Mouse (Mus musculus) neutrophil, adult 5-6 weeks (primary cell): ENCODE measurements at regions not wholly inside any gene's neighbourhood (a gene's known extent, or its start where the extent isn't known, plus 50 kb on each side); places are given as distances from the start of the nearest gene placed in this dataset.

Source experiments
- ATAC-seq: fragments of 151-379, 151-347 bp; 2 replicates; pipeline ENCODE4 v1.8.0; 2017; ENCODE audit warnings: mild to moderate bottlenecking, moderate TSS enrichment; ENCODE audit not compliant: insufficient number of reproducible peaks, poor library complexity, low FRiP score, severe bottlenecking; ENCODE audit errors: extremely low read depth

DNA sequence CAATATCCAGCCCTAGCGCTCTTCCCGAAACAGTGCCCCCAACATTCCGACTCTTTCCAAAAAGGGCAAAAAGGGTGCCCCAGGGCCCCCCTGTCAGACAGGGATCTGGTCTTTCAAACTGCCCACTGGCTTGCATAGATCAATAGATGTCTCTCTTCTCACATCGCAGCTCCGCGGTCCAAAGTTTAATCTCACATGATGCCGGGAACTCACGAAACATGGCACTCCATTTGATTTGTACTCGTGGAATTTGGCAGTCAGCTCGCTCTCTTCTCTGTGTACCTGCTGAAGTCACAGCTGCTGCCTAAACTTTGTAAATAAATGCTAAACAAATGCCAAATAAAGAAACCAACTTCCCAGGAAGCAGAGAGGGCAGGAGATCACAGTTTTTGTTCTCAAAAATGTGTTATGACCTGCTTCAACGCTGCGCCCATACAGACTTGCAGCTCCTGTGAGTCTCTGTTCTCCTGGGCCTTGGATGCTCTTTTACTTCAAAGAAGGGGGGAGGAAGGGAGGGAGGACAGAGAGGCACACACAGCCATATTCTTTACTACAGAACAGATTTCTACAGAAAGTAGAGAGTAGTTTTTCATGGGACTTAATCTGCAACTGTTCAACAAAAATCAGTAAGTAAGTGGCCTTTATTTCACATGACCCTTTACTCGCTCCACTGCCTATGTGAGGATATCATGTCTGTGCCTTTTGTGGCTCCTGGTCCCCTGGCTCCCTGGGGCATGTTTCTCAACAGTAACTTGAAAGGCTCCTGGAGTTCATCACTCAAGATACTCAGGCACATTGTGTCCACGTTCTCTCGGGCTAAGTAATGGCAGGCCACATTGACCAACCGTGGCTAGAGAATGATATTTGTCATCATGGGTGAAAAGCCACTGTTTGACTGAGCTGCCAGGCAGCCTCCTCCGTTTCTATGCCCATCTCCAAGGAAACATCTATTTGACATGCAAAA, 254.6 kb downstream of the Dhx15 start:
- ATAC-seq = no peak

DNA sequence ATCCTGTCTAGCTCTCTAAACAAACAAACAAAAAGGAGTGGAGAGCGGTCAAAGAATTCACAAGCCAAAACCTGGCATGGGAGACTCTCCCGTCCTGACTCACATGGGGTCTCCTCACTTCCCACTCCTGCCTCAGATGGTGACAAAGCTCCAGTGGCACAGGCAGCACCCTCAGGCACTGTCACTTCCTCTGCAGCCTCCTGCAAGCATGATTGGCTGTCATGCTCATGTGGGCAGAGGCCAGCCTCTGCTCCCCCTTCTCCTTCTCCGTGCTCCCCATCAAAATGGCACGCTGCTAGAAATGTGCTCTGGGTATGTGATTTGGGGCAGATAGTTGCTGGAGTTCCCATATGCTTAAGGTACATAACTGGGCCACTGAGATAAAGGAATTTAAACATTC, 255.4 kb downstream of the Dhx15 start:
- ATAC-seq = no peak

DNA sequence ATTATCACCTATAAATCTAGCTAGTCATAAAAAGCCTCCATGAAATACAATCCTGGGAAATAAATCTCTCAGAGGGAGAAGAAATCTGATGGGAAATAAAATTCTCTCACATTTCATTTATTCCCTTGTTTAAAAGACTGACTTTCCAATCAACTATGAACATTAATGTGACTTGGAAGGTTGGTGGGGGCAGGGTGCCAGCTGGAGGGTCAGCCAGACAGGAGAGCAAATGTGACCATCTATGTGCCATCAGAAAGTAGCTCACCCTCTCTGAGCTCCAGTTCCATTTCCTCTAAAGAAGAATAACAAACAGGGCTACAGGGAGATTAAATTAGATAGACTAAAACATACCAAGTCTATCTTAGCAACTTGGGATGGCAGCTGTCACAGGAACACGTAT, 257.0 kb downstream of the Dhx15 start:
- no peak for ATAC-seq

DNA sequence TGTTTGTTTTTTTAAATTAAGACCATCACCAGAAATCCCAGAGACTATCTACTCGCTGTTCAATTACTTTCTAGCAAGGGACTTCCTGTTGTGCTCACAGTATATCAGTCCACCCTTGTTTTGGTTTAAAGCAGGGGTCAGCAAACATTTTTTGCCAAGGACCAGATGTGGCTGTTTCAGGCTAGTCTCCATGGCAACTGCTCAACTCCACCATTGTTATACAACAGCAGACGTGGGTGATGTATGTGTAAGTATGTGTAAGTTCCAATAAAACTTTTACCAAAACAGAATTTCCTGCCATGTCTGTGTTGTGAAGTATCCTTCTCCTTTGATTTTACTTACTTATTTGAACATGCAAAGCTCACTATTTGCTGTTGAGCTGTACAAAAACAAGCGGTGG, 259.9 kb downstream of the Dhx15 start:
- ATAC-seq = no peak

DNA sequence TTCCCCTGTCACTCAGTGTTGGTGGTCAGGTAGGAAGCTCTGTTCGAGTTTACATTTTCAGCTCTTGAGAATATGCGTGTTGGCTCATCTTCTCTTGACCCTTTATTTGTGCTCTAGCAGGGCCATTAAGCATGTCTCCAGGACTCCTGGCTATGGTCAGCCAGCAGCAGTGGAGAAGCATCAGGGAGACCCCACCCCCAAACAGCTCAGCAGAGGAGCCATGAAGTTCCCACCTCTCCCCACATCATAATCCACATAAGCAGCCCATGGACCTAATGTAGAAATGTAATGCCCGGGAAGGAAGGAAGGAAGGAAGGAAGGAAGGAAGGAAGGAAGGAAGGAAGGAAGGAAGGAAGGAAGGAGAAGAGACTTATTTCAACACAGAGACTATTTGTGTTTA, 261.5 kb downstream of the Dhx15 start:
- ATAC-seq = no peak

DNA sequence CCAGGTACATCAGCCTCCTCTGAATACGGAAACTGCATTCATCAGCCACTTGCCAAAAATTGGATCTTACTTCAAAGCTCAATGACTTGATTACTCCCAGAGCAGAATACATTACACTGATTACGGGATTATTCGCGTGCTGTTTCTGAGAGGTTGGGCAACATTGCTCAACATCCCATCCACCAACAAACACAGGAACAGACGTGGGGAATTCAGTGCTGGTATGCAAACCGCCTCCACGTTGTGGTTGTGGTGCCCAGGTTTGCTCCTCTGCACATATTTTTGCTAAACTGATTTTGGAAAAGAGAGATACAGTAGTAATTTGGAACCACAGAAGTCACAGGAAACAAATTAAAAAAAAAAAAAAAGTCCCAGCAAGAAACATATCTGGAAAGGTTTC, 266.9 kb downstream of the Dhx15 start:
- ATAC-seq = no peak

DNA sequence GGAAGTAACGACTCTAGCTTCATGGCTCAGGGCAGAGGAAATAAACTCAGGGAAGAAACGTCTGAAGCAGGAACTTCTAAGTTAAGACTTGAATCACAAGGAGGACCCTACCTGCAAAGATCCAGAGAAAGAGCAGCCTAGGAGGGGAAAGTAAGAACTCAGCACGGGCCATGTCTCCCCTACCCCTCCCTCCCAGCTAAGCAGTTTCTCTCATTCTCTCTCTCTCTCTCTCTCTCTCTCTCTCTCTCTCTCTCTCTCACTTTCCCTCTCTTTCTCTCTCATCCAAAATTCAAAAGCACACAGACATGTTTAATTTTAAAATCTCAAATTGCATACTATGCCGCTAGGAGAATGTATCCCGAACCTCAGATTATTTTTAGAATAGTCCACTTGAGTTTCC, 267.3 kb downstream of the Dhx15 start:
- no peak for ATAC-seq

DNA sequence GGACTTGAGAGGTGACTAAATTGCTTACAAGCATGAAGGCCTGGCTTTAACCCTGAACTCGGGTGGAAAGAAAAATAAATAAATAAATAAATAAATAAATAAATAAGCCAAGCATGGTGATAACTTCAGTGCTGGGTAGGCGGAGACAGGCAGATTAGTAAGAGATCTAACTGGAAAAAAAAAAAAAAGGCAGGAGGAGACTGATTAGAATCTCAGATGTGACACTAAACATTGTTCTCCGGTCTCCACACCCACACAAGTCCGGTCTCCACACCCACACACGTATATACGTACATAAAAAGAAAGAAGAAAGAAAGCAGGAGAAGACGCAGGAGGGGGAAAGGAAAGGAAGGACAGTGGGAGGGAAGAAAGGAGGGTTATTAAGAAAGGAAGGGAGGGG, 267.8 kb downstream of the Dhx15 start:
- ATAC-seq = no peak

DNA sequence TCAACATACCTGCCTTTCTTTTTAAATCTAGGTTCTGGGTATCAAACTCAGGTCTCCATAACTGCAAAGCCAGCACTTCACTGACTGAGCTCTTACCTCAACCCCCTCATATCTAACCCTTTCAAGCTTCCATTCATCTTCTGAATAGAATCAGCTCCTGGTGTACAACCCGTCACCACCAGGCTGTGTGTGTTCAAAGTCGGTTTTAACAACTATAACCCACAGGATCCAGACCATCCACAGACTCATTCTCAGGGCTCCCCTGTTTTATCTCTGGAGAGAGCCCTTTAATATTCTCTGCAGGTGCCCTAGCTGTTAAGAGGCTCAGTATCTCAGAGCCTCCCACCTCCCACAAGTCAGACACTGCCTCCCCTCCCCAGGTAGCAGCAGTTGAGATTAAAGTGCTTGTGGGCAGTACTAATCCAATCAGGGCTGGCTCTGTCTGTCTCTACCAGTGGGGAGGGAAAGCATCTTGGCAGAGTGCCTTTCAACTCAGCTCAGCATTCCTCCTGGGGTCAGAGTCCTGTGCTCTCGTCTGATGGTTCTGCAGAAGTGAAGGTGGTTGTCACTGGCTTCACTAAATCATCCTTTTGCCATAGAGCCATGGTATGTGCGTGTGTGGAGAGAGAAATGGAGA, 272.4 kb downstream of the Dhx15 start:
- ATAC-seq = no peak

DNA sequence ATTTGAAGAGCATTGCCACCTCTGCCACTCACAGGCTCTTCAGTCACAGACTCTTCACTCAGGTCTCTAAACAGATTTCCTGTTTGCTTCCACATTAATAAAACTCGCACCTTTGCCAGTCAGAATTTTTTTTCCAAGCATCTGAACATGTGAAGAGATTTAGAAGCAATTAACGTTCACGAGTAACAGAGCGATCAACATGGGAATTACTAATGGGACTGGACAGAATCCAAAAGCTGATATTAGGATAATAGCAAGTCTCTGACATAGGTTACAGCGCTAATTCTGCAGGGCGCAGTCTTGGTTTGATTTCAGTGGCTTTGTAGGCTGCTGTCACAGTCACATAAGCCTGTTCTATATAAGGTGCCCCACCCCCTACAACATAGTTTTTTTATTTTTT, 275.6 kb downstream of the Dhx15 start:
- no peak for ATAC-seq

DNA sequence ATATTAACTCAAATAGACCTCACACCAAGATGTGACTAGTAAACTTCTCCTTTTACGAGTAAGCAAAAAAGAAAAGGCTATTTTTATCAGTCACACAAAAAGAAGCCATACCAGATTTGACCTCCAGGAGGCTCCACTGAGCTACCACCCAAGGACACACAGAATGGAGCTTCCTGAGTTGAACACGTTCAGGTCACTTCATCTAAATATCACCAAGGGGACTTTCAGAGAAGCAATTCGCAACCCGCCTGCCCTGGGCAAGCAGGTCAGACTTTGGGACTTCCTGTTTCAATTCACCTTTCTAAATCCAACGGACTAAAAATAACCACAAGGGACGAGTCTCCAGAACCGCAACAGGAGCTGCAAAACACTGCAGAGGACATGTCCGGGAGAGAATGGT, 281.5 kb downstream of the Dhx15 start:
- ATAC-seq = no peak

DNA sequence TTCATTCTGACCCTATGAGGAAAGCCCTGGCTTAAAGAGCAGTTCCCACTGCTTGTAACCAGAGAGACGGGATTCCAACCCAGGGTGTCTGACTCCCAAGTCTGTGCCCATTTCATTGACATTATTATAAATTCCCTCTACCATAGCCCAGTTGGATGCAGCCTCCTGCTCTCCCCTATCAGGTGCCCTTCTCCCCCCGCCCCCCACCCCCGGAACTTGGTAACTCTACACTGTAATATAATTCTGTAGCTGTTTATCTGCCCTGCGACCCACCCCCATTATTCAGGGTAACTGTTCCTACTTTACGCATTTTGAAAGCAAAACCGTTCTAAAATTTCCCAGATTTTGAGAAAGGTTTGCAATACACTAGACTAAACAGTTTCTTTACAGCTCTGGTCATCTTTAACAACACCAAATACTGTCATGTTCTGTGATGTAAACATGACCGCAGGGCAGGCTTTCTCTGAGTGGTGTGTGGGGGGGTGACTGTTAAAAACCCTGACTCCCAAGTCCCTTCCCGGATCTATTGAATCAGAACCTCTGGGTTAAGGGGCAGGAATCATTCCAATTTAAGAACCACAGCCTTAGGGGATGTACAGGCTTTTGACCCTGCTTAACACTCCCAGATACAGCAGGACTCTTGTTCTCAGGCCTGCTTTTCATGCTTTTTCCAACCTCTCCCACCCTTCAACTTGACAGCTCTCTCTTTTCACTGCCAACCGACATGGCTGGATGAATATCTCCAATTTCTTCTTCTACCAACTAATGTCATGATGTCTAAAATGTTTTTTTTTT, 283.8 kb downstream of the Dhx15 start:
- no peak for ATAC-seq

DNA sequence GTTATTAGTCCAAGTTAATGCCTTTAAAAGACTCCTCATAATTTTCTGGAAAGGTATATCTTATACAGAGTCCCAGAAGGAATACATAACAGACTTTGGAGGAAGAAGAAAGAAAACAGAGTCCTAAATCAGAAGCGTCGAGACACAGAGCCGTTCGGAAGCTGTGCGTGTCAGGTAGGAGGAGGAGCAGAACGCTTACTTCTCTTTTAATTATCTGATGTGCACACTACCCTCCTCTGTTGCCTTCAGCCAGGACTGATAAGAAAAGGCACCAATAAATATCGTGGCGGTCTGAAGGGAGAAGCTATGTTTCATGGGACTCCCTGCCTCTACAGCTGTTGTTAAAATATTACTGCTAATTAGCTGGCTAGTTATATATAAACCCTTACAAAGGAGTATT, 296.2 kb downstream of the Dhx15 start:
- no peak for ATAC-seq

DNA sequence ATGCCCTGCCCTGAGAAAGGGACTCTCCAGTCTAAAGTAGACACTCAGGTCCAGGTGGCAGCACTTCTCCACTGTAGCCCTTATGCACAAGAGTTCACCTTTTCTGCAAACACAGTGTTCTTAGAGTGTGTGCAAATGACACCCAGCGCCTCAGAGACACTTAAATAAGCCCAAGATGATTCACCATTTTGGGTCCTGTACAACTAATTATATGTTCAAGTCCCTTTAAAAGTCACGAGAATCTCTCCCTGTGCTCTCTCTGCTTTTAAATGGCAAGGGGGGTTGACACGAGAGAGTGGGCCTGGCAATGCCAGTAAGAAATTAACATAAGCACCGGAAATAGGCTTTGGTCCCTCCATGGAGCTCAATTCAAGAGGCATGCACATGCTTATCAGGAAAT, 299.0 kb downstream of the Dhx15 start:
- no peak for ATAC-seq

DNA sequence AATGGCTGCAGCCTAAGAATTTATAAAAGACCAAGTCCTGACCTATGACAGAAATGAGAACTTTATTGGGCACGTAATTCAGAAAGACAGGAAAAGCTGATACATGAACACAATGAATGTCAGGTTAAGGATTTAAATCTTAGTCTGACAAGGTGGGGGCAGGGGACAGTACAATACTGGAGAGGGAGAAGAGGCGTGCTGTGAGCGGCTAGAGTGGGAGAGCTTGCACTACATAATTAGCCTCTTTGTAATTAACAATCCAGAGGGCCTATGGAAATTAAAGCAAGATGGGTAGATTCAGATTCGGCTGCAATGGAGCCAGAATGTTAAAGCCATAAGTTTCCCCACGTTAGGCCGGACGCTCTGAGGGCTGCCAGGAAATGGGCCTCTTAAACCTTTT, 301.9 kb downstream of the Dhx15 start:
- ATAC-seq = no peak

DNA sequence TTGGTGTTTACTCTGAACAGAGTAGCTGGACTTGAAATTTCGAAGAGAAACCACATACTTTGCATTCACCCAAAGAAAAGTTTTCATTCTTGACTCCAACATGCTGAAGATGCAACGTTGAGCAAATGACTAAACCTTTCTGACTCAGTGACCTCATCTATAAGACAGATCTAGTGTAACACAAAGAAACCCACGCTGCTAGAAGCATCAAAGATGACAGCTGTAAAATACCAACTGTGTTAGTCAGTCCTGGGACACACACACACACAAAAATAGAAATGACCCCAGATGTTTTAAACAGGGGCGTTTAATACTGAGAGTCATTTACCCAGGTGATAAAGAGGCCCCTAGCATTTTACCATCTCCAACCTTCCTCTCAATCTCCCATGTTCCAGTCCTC, 307.7 kb downstream of the Dhx15 start:
- ATAC-seq = no peak

DNA sequence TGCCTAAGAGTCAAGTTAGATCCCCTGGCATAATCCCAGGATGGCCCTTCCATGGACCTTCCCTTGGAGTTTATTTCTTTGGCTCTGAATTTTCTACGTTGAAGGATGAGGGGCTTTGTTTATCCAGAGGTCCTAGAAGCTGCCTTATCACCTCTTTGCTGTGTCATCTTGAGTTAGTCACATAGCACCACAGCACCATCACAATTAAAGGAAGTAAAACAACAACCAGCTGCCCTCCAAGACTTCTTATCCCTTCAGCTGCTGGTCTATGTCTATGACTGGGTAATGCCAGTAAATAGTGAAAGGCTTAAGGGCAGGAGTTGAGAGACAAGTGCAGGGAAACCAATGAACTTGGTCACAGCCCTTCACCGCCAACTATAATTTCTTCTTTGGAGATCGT, 308.1 kb downstream of the Dhx15 start:
- ATAC-seq = no peak

DNA sequence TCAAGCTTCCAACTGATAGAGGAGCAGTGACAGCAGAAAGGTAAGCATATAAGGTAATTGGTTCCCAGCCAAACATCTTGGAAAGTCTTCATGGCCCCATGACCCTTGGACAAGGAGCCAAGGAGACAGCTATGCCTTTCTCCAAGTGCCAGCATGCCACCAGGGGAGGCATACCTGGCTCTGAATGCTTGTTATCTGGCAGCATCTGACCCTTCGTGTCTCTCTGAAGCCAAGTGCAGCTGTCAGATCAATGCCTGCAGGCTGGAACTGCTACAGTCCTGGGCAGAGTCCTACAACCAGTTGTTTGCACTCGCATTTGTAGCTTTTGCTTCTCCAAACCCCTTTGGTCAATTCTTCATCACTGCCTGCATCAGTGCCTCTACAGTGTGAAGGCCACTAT, 309.3 kb upstream of the Ppargc1a start:
- ATAC-seq = no peak

DNA sequence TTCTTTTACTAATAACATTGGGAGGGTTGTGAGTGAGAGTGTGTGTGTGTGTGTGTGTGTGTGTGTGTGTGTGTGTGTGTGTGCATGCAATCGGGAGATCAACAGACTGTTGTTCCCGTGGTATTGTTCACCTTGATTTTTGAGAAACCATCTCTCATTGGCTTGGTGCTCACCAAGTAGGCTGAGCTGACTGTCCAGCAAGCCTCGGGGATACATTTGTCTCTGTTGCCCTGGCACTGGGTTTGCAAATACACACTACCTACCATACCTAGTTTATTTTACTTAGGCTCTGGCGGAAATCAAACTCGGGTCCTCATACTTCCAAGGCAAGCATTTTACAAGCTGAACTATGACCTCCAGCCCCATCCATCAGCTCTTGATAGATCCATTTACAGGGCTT, 306.0 kb upstream of the Ppargc1a start:
- no peak for ATAC-seq

DNA sequence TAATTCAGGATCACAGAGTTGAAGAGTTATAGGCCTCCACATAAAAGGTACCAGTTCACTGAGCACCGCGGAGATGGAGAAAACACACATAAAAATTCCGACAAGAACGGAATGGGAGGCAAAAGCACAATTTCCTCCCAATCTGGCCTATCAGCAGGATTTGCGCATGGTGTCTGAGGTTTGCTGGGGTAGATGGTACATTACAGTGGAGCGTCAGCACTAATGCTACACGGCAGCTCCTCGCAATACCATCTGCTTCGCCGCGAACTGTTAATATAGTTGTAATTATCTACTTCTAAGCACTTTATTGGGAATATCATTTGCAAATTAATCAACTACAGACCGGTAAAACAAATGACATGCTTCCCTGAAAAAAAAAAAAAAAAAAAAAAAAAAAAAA, 304.2 kb upstream of the Ppargc1a start:
- ATAC-seq = no peak
